Mouse (Mus musculus): Measurements from ENCODE around the gene Ablim2.

- TF ChIP-seq HCFC1 (IDR thresholded peaks at IDR 0.05; ENCODE audit: borderline replicate concordance, insufficient read depth, low read length) (no peak), ZC3H11A (IDR thresholded peaks at IDR 0.05; ENCODE audit: borderline replicate concordance, low read depth, low read length) (no peak)
Observed at GRCm38 (mm10) chr5:35717946-35718345, 39.7 kb upstream of the Ablim2 start.
